Mouse (Mus musculus): ENCODE results near the gene Pde10a. TPM values are rescaled to one million over a fixed set of nuclear protein-coding genes. Genes with fewer than 3 reads are reported as not detected.

Gene Pde10a
- polyA plus RNA-seq, 1 experiment from 2014 or later, result 11.4 TPM

- no peak overlapping the region for H3K4me2 ChIP-seq (replicated peaks)
- no peak overlapping the region for H3K27ac ChIP-seq
- H3K4me1 ChIP-seq, result peaks cover 8% of the 10 kb centered on the region
- H3K36me3 ChIP-seq, result peaks cover 28% of the 10 kb centered on the region
- H3K4me3 ChIP-seq, result no peak overlapping the region
- H3K9ac ChIP-seq, result no peak overlapping the region
- no peaks in the 10 kb centered on the region for H3K9me3 ChIP-seq
- WGBS, result 84% methylated on average over 2 of the region's 2 CpGs
- ATAC-seq (ENCODE audit: low FRiP score, low read depth), result no peak
- no peaks in the 10 kb centered on the region for H3K27me3 ChIP-seq (replicated peaks)
Observed at GRCm38 (mm10) chr17:8983576-8983975, 458.4 kb downstream of the Pde10a start.

DNA sequence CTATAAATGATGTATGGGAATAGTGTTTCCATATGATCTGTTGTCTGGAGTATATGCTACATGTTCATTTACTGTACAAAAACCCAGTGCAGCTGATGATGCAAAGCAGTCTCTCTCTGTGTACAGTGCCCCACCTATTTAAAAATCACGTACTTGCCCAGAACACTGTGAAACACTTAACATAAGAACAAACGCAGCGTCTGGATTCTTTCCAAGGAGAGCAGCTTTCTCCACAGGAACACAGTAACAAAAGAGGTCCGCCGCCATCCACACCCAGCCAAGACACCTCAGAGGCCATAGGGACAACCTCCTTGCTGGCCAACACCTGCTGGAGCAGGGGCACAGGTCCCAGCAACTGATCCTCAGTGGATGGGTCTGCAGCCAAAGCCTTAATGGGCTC lies 460.5 kb downstream of the Pde10a start:
- ATAC-seq (ENCODE audit: low FRiP score, low read depth), result no peak

GRCm38 (mm10) chr17:8986551-8986950 lies 461.4 kb downstream of the Pde10a start:
- H3K36me3 ChIP-seq, result peaks cover 12% of the 10 kb centered on the region
- ATAC-seq (ENCODE audit: low FRiP score, low read depth), result no peak
- 64% methylated on average over 2 of the region's 2 CpGs for WGBS
- no peak overlapping the region for H3K4me2 ChIP-seq (replicated peaks)
- H3K9me3 ChIP-seq, result no peaks in the 10 kb centered on the region
- no peak overlapping the region for H3K4me3 ChIP-seq
- no peak overlapping the region for H3K9ac ChIP-seq
- H3K4me1 ChIP-seq, result peaks cover 14% of the 10 kb centered on the region
- H3K27me3 ChIP-seq (replicated peaks), result no peaks in the 10 kb centered on the region
- H3K27ac ChIP-seq, result no peak overlapping the region

More for the DNA sequence above, 460.5 kb downstream of the Pde10a start:
- H3K4me2 ChIP-seq (replicated peaks), result no peak overlapping the region
- H3K36me3 ChIP-seq, result peaks cover 16% of the 10 kb centered on the region
- no peak overlapping the region for H3K27ac ChIP-seq
- H3K9ac ChIP-seq, result no peak overlapping the region
- H3K27me3 ChIP-seq (replicated peaks), result no peaks in the 10 kb centered on the region
- H3K9me3 ChIP-seq, result no peaks in the 10 kb centered on the region
- no peak overlapping the region for H3K4me3 ChIP-seq
- H3K4me1 ChIP-seq, result peaks cover 14% of the 10 kb centered on the region
- 73% methylated on average over 5 of the region's 5 CpGs for WGBS

DNA sequence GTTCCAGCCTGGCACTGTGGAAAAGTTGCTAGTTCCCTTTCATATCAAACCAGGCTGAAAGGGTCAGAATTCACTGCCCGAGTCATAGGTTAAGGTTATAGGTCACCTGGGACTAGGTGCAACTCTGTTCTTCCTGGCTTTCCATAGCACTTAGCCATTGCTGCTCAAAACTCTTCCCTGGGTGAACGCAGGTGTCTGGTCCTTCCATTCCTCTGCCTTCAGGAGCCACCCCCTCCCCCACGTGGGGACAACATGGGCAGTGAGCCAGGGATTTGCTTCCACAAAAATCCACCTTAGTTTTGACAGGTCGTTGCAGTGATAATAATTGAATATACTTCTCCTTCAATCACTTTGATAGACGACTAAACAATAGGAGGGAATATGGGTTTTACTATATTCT lies 462.2 kb downstream of the Pde10a start:
- Histone ChIP-seq H3K4me2 (replicated peaks) (no peak overlapping the region), H3K27ac (no peak overlapping the region), H3K9me3 (no peaks in the 10 kb centered on the region), H3K27me3 (replicated peaks) (no peaks in the 10 kb centered on the region), H3K4me1 (peaks cover 14% of the 10 kb centered on the region), H3K9ac (no peak overlapping the region), H3K36me3 (peaks cover 8% of the 10 kb centered on the region), H3K4me3 (no peak overlapping the region)
- WGBS, result 80% methylated on average over 5 of the region's 5 CpGs
- ATAC-seq (ENCODE audit: low FRiP score, low read depth), result no peak

- Histone ChIP-seq H3K27ac (no peak within 1 kb of the TSS), H3K9ac (0 out of 2 replicates have a peak within 1 kb of the TSS, but pooled peaks have one; percentile 40), H3K4me2 (replicated peaks) (peak within 1 kb of the TSS; percentile 67), H3K36me3 (peaks cover 10% of the 10 kb centered on the region), H3K9me3 (no peaks in the 10 kb centered on the region), H3K4me3 (peak within 1 kb of the TSS; percentile 37), H3K4me1 (peaks cover 14% of the 10 kb centered on the region), H3K27me3 (replicated peaks) (no peaks in the 10 kb centered on the region)
- peak; percentile 41; the same call in 1 of the 2 replicates for ATAC-seq (ENCODE audit: low FRiP score, low read depth)
- 4% methylated on average over 13 of the region's 13 CpGs for WGBS
Observed at GRCm38 (mm10) chr17:8988119-8988807, 463.1 kb downstream of the Pde10a start, which contains the start of gene 1700010I14Rik. Gene 1700010I14Rik, plus strand, starts transcription at chr17:8988333.

- H3K36me3 ChIP-seq, result peaks cover 10% of the 10 kb centered on the region; the same call in 1 of the 2 replicates
- no peak overlapping the region for H3K4me2 ChIP-seq (replicated peaks)
- no peak overlapping the region for H3K27ac ChIP-seq
- no peaks in the 10 kb centered on the region for H3K27me3 ChIP-seq (replicated peaks)
- peaks cover 14% of the 10 kb centered on the region for H3K4me1 ChIP-seq
- WGBS, result 27% methylated on average over 8 of the region's 8 CpGs
- H3K9me3 ChIP-seq, result no peaks in the 10 kb centered on the region
- no peak overlapping the region for H3K9ac ChIP-seq
- H3K4me3 ChIP-seq, result no peak overlapping the region
- ATAC-seq (ENCODE audit: low FRiP score, low read depth), result no peak
Observed at GRCm38 (mm10) chr17:8991160-8991559, 466.0 kb downstream of the Pde10a start.

DNA sequence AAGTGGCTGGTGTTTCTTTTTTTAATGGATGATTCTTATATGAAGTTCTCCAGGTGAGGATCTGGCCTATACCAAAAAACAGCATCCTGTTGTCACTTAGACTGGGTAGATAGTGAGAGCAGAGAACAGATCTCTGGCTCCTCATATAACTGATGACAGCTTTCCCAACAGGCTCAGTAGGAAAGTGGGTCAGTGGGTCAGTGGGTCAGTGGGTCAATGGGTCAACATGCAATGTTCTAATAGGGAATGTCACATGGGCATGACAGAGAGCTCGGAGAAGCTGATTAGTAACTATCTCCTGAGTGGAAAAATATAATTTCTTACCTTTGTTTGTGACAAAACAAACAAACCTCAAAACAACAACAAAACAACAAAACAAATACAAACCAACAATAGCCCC lies 470.2 kb downstream of the Pde10a start:
- 82% methylated on average over 1 of the region's 1 CpGs for WGBS

DNA sequence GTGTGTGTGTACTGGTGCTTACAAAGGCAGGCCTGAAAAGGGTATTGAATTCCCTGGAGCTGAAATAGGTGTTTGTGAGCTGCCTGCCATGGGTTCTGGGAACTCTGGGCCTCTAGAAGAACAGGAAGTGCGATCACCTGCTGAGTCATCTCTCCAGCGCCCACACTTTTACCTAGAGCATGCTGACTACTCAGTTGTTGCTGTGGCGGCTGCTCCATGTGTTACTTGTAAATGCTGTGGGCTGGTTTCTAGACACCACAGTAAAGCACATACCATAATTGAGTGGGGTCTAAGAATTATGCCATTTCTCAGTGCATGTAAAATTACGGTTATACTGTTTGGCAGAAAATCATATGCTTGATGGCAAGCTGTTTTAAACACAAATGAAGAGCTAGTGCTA lies 477.3 kb downstream of the Pde10a start:
- WGBS, result 83% methylated on average over 4 of the region's 4 CpGs
- Histone ChIP-seq H3K4me2 (replicated peaks) (no peak overlapping the region), H3K9me3 (no peaks in the 10 kb centered on the region), H3K9ac (no peak overlapping the region), H3K27ac (no peak overlapping the region), H3K4me1 (no peaks in the 10 kb centered on the region), H3K27me3 (replicated peaks) (no peaks in the 10 kb centered on the region), H3K4me3 (no peak overlapping the region), H3K36me3 (peaks cover 10% of the 10 kb centered on the region)
- ATAC-seq (ENCODE audit: low FRiP score, low read depth), result no peak

More for the DNA sequence above, 470.2 kb downstream of the Pde10a start:
- Histone ChIP-seq H3K4me3 (no peak overlapping the region), H3K9ac (no peak overlapping the region), H3K4me2 (replicated peaks) (no peak overlapping the region), H3K27ac (no peak overlapping the region), H3K4me1 (no peaks in the 10 kb centered on the region), H3K36me3 (peaks cover 17% of the 10 kb centered on the region), H3K27me3 (replicated peaks) (no peaks in the 10 kb centered on the region), H3K9me3 (no peaks in the 10 kb centered on the region)
- no peak for ATAC-seq (ENCODE audit: low FRiP score, low read depth)

- Histone ChIP-seq H3K4me1 (no peaks in the 10 kb centered on the region), H3K9ac (no peak overlapping the region), H3K4me2 (replicated peaks) (no peak overlapping the region), H3K9me3 (no peaks in the 10 kb centered on the region), H3K36me3 (peaks cover 10% of the 10 kb centered on the region), H3K27ac (no peak overlapping the region), H3K27me3 (replicated peaks) (no peaks in the 10 kb centered on the region), H3K4me3 (no peak overlapping the region)
- 81% methylated on average over 4 of the region's 4 CpGs for WGBS
- ATAC-seq (ENCODE audit: low FRiP score, low read depth), result no peak
Observed at GRCm38 (mm10) chr17:9004516-9004915, 479.3 kb downstream of the Pde10a start.

- Histone ChIP-seq H3K4me1 (peaks cover 12% of the 10 kb centered on the region; the same call in 1 of the 2 replicates), H3K9me3 (no peaks in the 10 kb centered on the region), H3K27ac (0 out of 2 replicates have a peak overlapping the region, but pooled peaks have one; percentile 33), H3K36me3 (no peaks in the 10 kb centered on the region), H3K9ac (no peak overlapping the region), H3K4me3 (no peak overlapping the region), H3K4me2 (replicated peaks) (no peak overlapping the region), H3K27me3 (replicated peaks) (no peaks in the 10 kb centered on the region)
- no peak for ATAC-seq (ENCODE audit: low FRiP score, low read depth)
- WGBS, result 40% methylated on average over 14 of the region's 14 CpGs
Observed at GRCm38 (mm10) chr17:9023198-9023942, 498.2 kb downstream of the Pde10a start.

- Histone ChIP-seq H3K27me3 (replicated peaks) (no peaks in the 10 kb centered on the region), H3K4me2 (replicated peaks) (no peak overlapping the region), H3K9me3 (no peaks in the 10 kb centered on the region), H3K27ac (no peak overlapping the region), H3K4me3 (no peak overlapping the region), H3K9ac (no peak overlapping the region), H3K36me3 (no peaks in the 10 kb centered on the region), H3K4me1 (peaks cover 9% of the 10 kb centered on the region; the same call in 1 of the 2 replicates)
- 64% methylated on average over 5 of the region's 5 CpGs for WGBS
- no peak for ATAC-seq (ENCODE audit: low FRiP score, low read depth)
Observed at GRCm38 (mm10) chr17:9030181-9030580, 505.0 kb downstream of the Pde10a start.
